In the genomic region with DNA sequence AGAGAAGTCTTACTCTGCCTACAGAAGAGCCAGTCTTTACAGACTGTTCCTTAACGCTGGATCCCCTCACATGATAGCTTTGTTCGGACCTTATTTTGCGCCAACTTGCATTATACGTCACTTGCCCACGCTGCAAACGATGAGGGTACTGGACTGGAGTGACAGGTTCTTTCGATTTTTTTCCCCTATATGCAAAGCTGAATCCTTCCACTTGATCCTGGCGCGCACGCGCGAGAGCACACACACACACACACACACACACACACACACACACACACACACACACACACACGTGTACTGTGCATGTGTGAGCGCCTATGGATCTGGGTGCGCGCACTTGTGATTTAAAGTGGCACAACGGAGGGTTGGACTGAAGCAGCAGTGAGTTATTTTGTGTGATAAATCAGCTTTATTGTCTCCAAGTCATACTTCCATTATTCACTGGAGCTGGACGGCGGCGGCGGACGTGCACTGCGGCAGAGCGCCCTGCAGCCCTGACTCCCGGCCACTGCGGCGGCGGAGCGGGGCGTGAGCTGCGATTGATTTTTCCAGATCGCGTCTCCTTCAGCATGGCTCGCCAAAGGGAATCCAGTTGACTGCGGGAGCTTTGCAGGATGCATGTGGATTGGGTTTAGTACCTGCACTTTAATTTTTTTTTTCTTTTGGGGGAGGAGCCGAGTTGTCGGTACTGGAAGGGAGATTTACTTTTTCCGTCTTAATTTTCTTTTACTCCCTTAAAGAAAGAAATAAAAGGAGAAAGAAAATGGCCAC, we compare ENCODE assay signal across 8 mouse cellular contexts. TPM values are rescaled to one million over a fixed set of nuclear protein-coding genes. Genes with fewer than 3 reads are reported as not detected.
DNase-seq lines count a peak whose midpoint lies in the region; ATAC-seq and TF ChIP-seq lines count a peak whose summit lies in the region.

No protein-coding gene starts in this region.

- H3K9ac ChIP-seq in forebrain, embryonic 16.5 days (replicated peaks; ENCODE audit: low read depth, low read length), result peak overlapping the region; percentile 69
- H3K9ac ChIP-seq in neural tube, embryonic 15.5 days (replicated peaks), result peak overlapping the region; percentile 63

- peak overlapping the region; percentile 88 for H3K27ac ChIP-seq in forebrain, embryonic 16.5 days (ENCODE audit: low read length)
- H3K27ac ChIP-seq in neural tube, embryonic 15.5 days (replicated peaks), result peak overlapping the region; percentile 86

- peak overlapping the region; percentile 68 for H3K4me3 ChIP-seq in forebrain, embryonic 16.5 days (replicated peaks; ENCODE audit: low read length)
- peak overlapping the region; percentile 99 for H3K4me3 ChIP-seq in lung, adult 2 months (replicated peaks; ENCODE audit: extremely low read depth, low read depth, low read length)
- H3K4me3 ChIP-seq in neural tube, embryonic 15.5 days (replicated peaks), result peak overlapping the region; percentile 58

- H3K4me2 ChIP-seq in forebrain, embryonic 16.5 days (ENCODE audit: low read length), result peak overlapping the region; percentile 92
- peak overlapping the region; percentile 76 for H3K4me2 ChIP-seq in neural tube, embryonic 15.5 days

- TF ChIP-seq CTCF in lung, adult 2 months (IDR thresholded peaks at IDR 0.05; ENCODE audit: insufficient read depth, low read length), result no peak

- H3K36me3 ChIP-seq in forebrain, embryonic 16.5 days (ENCODE audit: control insufficient read depth, insufficient read depth), result no peaks in the 10 kb centered on the region
- H3K36me3 ChIP-seq in neural tube, embryonic 15.5 days, result no peaks in the 10 kb centered on the region

- peak; percentile 84 for DNase-seq in Muller cell, postnatal 12 days (ENCODE audit: inconsistent ontology term)
- DNase-seq in cerebellum, adult 18-20 months, result peak; percentile 74 to 81
- peak; percentile 78 to 80 for DNase-seq in heart, postnatal 14 days
- peak; percentile 68 to 83 for DNase-seq in kidney, postnatal 36 days
- peak; percentile 77 for DNase-seq in lung, adult 2 months
- DNase-seq in urinary bladder, postnatal 36 days (ENCODE audit: low spot score in 2 of 2), result peak; percentile 72 to 73

- 0 out of 2 replicates have a peak, but pooled peaks cover 2% of the 10 kb centered on the region for H3K27me3 ChIP-seq in forebrain, embryonic 16.5 days (replicated peaks; ENCODE audit: control insufficient read depth, insufficient read depth, low read length)
- peaks cover 22% of the 10 kb centered on the region for H3K27me3 ChIP-seq in neural tube, embryonic 15.5 days (replicated peaks)

- peaks cover 14% of the 10 kb centered on the region for H3K4me1 ChIP-seq in forebrain, embryonic 16.5 days (replicated peaks; ENCODE audit: control insufficient read depth, insufficient read depth, low read length)
- peaks cover 9% of the 10 kb centered on the region for H3K4me1 ChIP-seq in lung, adult 2 months (ENCODE audit: control insufficient read depth, insufficient read depth, low read length)
- peaks cover 22% of the 10 kb centered on the region for H3K4me1 ChIP-seq in neural tube, embryonic 15.5 days

- H3K9me3 ChIP-seq in forebrain, embryonic 16.5 days (ENCODE audit: control insufficient read depth, low read length), result no peaks in the 10 kb centered on the region
- H3K9me3 ChIP-seq in neural tube, embryonic 15.5 days (replicated peaks), result no peaks in the 10 kb centered on the region

- peak; percentile 71 for ATAC-seq in forebrain, embryonic 16.5 days
- peak; percentile 80 for ATAC-seq in neural tube, embryonic 15.5 days (ENCODE audit: low FRiP score)

- WGBS in forebrain, embryonic 16.5 days, result 1% methylated on average over 38 of the region's 38 CpGs
- WGBS in lung, adult 2 months, result under 1% methylated on average over 38 of the region's 38 CpGs
- WGBS in neural tube, embryonic 15.5 days, result under 1% methylated on average over 38 of the region's 38 CpGs

- intact Hi-C loops in heart, postnatal 14 days (cut with DNase I), result loop anchor here (10.0 kb wide), 1 partner anchor 487 kb away; no protein-coding TSS in a partner anchor

- TF ChIP-seq POLR2A in lung, adult 2 months (IDR thresholded peaks at IDR 0.05; ENCODE audit: borderline replicate concordance, extremely low read depth, low read depth, low read length), result no peak

RNA-seq across cellular contexts. Expression of a gene that starts 15.1 kb away (rescaled TPM):
- polyA plus RNA-seq in forebrain, embryonic 16.5 days (2015; fragmentation: Nextera tagmentation; extraction: Ambion mirVana), result 88.3 and 97.1 TPM in 2 replicates
- 100 to 1,000 TPM; 159 to 170 TPM for total RNA-seq in heart, postnatal 14 days (2021)
- polyA plus RNA-seq in lung, adult 2 months (2012; rRNA removed), result 52.7 and 57.7 TPM in 2 replicates
- polyA plus RNA-seq in neural tube, embryonic 15.5 days (2015; fragmentation: Nextera tagmentation; extraction: Ambion mirVana), result 36.0 and 38.5 TPM in 2 replicates

RNA-seq across cellular contexts. Expression of a gene that starts 20.5 kb away (rescaled TPM):
- 31.0 and 34.5 TPM in 2 replicates for polyA plus RNA-seq in forebrain, embryonic 16.5 days (2015; fragmentation: Nextera tagmentation; extraction: Ambion mirVana)
- not detected for total RNA-seq in heart, postnatal 14 days (2021)
- 0.17 TPM in 1 of 2 replicates, not detected in the other for polyA plus RNA-seq in lung, adult 2 months (2012; rRNA removed)
- polyA plus RNA-seq in neural tube, embryonic 15.5 days (2015; fragmentation: Nextera tagmentation; extraction: Ambion mirVana), result 13.5 and 18.4 TPM in 2 replicates

Comparison
In these comparisons a context has a peak if more than half of its experiments do, and no peak if none do; other contexts are left out.
1. Peak in every context shown above with its lines: DNase-seq, ATAC-seq, H3K4me3 ChIP-seq and H3K27ac ChIP-seq.
2. RNA of a gene that starts 20.5 kb away (polyA plus RNA-seq): 31.0 to 34.5 TPM in forebrain, embryonic 16.5 days and 13.5 to 18.4 TPM in neural tube, embryonic 15.5 days; 0.17 TPM in lung, adult 2 months; every median in the first group is over 10 times any median in the second.